Mouse (Mus musculus) forelimb bud, embryonic 11.5 days (tissue): ENCODE measurements at regions not wholly inside any gene's neighbourhood (a gene's known extent, or its start where the extent isn't known, plus 50 kb on each side); places are given as distances from the start of the nearest gene placed in this dataset.

ENCODE experiments used
- DNase-seq: peaks from one replicate; pipeline ENCODE4 v3.0.0-alpha.2; 2012; ENCODE audit warnings: low read depth, low spot score

DNA sequence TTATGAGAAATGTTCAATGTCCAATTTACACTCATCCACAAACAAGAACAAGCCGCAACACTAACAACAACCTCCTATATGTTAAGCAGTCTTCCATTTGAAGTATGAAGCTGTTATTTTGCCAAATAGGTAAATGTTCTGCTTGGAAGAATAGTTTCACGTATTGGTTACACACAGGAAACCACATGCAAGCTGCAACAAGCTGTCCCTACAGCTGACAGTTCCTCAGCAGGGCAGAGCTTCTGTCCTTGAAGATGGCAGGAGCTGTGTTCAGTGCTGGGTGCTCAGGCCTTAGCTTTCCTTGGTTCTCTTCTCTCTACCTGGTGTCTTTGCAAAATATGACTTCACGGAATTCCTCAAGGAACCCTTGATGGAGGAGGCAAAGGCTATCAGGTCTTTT is 294.1 kb upstream of the Rnaseh2b start:
- no peak for DNase-seq

DNA sequence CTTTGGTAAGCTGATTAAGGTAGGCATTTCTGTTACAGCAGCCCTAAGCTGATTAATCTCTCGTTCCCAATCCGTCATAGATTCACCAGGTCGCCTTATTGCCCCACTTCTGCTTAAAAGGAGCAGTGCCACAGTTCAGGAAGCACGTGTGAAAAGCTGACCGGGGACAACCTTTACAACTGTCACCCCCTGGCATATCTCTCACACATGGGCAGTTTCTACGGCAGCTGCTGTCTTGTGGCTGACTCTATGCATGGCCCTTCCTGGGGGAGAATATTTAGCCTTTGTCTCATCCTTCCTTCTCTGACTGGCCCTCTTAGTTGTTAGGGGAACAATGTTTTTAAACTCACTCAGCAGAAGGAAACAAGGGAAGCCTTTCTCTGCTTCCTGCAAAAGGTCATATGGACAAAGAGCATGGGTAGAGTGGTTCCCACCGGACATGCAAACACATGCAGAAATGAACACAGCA is 290.9 kb upstream of the Rnaseh2b start:
- no peak for DNase-seq

DNA sequence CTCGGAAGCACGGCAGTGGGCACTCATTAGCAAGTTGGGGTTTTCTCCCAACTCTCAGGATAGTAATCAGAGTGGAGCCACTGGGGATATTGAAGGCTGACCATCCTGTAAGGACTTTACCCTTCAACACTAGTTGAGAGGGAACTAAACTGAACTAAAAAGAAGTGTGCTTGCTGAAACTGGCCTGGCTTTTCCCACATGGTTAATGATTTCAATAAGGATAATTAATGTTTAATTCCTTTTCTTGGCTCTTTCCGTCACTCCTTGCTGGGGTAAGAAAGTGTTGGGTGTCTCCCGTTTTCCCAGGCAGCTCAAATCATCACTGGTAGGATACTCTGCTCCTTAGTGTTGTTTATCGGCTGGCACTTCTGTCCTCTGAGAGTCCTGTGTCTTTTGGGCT is 290.3 kb upstream of the Rnaseh2b start:
- no peak for DNase-seq

DNA sequence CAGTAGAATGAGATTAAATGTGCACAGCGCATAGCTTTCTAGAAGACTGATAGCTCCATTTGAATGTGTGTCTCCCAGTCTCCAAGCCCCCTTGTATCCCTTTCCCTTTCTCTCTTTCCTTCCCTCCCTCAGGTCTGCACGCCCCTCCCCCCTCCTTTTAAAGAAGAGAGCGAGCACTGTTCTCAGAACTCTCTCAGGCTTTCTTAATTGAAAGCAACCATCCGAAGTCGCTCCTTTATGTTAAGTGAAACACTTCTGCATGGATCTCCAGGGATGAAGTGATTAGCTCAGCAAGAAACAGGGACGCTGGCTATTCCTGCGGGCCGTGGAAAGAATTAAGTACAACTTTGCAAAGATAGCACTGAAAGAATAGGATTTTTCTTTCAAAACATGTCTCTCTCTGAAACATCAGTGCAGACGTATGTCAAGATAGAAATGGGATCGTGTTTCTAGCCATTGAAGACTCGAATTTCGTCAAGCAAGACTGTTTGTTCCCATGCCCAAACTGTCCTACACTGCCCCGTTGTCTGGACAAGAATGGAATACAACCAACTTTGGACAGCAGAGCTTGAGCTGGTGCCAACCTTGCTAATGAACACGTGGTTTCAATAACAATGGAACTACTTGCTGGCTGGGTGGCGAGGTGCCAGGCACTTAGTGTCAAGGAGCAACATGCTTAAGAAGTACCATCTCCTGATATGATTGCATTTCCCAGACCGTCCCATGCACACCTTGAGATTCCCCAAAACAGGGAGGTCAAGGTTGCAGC is 289.2 kb upstream of the Rnaseh2b start:
- DNase-seq: no peak

DNA sequence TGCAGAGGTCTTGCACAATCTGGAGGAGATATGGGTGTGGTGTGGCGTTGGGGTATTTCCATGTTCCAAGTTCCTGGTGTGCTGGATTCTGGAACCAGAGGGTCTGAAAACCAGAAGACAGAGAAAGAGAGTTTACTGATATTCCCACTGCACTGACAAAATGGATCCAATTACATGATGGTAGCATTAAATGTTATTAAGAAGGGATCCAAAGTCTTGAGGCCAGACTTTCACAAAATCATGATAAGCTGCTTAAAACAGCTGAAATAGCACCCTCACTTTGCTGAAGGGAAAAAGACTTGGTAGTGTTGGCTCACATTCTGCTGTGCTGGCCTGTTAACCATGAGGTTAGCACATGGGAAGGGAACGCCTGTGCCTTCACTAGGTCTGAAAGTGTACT is 288.6 kb upstream of the Rnaseh2b start:
- no peak for DNase-seq

DNA sequence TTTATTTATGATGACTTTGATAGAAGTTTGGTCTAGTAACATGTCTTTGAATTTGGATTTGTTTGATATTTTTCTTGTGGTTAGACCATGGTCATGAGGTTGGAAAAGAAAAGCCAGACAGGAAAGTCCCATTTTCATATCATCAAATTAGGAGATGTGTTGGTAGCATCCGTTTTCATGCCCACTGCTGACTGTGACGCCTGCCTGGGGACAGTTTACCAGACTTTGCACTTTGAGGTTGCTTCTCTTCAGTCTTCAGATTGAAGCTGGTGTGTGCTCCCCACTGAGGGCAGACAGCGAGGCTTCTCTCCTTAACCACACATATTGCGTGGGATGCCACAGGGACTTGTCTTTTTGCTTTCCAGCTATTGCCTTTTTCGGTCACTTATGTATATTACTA is 283.7 kb upstream of the Rnaseh2b start:
- no peak for DNase-seq

DNA sequence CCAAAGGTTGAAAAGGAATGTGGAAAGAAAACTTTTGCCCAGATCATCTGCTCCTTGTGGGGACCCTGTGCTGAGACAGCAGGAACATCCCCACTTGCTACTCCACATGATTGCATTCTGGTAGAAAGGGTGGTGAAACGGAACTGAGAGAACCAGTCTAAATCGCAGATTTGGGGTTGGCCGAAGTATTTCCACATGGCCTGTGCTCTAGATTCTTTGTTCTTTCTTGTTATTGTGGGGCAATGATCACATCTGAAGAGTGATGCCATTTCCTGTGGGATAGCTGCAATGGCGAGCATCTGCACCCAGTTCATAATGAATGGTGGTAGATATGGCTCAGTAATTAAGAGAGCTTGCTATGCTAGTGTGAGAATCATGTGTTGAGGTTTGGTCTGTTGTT is 273.6 kb upstream of the Rnaseh2b start:
- DNase-seq: no peak

DNA sequence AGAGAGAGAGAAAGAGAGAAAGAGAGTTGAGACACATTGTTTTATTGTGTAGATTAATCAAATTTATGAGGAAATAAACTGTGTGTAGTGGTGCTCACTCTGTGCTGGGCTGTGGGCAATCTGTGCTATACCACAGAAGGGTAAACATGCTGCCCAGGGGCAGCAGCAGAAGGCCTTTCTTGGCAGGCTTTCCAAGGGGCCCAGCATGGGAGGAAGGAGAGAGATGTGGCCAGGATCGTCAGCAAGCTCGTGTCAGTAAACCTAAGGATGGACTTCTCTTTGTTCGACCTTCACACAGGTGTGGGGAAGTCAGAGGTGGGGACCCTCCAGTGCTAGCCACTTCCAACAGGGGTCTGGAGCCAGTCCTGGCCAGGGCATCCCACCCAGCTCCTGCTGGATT is 271.4 kb upstream of the Rnaseh2b start:
- no peak for DNase-seq

DNA sequence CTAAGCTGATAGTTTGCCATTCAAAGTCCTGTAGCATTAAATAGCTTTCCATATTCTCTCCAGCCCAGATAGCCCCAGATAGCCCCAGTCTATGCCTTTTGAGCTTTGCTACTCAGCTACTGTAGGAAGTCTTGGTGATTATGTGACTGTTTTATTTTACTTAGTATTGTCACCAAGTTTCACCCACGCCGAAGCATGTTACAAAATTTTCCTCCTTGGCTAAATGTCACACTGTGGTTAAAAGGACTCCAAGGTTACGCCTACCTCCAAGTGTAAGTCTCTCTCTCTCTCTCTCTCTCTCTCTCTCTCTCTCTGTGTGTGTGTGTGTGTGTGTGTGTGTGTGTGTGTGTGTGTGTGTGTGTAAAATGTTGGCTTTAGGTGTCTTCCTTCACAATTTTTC is 270.2 kb upstream of the Rnaseh2b start:
- no peak for DNase-seq

DNA sequence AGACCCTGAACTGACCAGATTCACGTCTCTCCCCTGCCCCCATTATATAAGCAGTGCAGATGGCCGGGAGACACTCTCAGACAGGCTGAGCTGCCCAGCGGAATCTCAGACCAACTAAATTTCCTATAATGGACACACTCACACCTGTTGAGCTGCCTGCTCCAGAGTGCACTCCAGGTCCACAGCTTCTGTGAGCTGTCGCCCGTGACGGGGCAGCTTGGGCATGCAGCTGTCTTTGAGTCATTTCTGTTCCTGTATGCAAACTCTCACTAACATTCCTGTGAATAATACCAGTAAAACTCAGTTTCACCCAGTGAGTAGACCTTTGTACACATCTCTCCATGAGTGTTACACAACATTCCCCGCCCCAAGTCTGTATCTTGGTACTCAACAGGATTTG is 269.4 kb upstream of the Rnaseh2b start:
- no peak for DNase-seq

DNA sequence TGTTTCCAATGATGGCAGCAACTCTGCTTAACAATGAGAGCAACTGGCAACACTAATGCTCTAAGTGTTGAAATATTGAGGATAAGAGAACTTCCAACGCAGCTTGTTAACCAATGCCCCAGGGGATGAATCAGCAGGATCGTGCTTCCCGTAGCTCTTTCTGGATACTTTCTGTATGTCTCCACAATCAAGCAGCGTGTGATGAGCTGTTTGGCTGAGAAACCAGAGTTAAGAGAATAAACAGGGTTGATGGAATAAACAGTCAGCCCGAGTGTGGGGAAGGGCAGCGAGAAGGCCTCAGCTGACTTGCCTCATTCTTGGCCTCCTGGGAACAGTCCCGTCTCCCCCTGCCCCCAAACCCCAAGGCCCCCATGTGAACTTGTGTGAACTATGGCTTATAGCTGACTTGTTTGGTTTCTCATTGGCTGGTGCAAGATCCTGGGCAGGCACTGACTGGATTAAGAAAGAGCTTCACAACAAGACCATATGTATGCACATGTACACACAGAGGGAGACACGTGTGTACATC is 264.6 kb upstream of the Rnaseh2b start:
- no peak for DNase-seq

DNA sequence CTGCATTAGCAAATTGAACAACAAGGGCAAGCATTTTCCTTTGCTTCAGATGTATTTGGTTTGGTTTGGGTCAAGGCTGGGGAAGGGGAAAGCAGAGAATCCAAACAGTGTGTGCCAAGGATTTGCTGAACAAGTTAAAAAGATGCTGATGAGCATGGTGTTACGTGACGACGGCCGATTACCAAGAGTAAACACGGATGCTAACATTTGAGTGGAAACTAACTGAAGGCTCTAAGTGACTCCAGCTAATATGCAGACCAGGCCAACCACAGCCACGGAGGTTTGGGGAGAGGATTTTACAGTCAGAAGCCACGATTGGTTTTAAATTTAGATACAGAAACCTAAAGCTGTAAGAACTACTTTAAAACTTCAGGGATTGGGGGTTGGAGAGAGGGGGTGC is 262.3 kb upstream of the Rnaseh2b start:
- no peak for DNase-seq

DNA sequence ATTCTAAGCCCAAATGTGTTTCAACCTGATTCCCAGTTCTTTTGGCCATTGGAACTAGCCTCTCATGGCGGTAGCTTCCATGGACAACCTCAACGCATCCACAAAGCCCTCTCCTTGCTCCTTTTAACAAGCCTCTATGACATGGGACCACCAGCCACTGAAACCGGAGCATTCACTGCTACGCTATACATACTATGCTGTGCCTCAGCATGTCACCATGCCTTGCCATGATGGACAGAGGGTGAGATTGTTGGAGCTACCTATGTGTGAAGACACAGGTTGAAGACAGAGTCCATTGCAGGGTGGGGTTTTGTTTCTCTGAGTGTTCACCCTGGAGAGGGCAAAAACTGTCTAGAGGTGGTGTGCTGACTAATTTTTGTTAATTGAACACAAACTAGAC is 258.7 kb upstream of the Rnaseh2b start:
- no peak for DNase-seq

DNA sequence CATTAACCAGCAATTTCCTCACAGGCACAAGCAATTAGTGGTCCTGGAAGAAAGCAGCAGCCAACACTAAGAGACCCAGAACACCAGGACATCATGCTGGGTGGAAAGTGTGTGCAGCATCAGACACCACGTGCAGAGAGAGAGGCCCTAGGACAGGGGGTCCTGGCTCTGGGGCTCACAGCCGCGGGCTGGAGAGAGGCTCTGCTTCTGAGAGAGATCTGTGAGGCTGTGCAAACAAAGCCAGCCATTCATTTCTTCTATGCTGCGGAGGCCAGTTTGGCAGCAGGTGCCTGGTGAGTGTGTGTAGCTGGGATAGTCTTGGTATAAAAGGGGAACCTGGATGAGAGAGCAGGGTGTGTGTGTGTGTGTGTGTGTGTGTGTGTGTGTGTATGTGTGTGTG is 257.7 kb upstream of the Rnaseh2b start:
- peak; percentile 47 for DNase-seq

DNA sequence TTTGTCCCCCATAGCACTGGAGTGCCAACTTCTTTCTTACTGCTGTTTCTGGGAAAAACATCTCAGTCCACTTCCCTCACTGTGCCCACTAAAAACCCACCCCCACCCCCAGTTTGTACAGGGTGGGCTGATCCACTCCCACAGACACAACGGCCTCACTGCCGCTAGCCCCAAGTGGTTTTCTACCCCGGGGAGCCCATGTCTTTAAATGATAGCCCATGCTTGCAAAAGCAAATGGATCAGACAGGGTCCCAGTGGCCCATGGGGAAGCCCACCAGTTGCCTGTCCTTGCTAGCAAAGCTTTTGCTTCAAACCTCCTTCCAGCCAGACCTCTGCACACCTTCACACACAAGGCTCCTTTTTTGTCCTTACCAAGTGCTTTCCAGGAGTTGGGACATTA is 257.0 kb upstream of the Rnaseh2b start:
- DNase-seq: no peak

DNA sequence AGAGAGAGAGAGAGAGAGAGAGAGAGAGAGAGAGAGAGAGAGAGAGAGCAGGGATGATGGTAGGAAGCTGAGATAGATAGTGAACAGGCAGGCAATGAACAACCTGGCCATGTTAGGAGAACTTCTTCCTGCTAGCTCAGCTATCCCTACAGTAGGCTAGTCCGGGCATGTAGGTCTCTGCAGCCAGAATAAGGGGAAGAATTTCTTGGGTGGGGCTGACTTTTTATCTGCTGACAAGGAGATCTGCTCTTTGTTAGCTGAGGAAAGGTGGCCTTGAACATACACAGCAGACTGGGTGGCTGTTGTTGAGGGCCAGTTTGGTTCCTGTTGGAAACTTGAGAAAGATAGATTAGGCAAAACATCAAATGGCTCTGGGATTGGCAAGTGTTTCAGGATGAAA is 254.9 kb upstream of the Rnaseh2b start:
- DNase-seq: no peak

DNA sequence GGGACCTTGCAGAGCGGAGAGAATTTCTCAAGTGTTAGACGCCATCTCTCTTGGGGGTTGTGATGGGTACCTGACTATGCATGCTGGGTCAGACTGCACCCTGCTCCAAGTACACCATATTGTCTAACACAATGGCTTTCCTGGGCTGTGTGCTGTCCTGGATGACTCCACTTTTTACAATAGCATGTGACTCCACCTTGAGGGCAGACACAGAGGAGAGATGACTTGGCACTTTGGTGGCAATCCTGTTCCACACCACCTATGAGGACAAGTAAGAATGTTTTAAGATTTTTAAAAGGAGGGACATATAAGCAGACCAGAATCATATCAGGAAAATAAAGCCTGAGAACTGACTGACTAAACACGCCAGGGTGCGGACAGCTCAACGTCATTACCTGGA is 254.5 kb upstream of the Rnaseh2b start:
- no peak for DNase-seq

DNA sequence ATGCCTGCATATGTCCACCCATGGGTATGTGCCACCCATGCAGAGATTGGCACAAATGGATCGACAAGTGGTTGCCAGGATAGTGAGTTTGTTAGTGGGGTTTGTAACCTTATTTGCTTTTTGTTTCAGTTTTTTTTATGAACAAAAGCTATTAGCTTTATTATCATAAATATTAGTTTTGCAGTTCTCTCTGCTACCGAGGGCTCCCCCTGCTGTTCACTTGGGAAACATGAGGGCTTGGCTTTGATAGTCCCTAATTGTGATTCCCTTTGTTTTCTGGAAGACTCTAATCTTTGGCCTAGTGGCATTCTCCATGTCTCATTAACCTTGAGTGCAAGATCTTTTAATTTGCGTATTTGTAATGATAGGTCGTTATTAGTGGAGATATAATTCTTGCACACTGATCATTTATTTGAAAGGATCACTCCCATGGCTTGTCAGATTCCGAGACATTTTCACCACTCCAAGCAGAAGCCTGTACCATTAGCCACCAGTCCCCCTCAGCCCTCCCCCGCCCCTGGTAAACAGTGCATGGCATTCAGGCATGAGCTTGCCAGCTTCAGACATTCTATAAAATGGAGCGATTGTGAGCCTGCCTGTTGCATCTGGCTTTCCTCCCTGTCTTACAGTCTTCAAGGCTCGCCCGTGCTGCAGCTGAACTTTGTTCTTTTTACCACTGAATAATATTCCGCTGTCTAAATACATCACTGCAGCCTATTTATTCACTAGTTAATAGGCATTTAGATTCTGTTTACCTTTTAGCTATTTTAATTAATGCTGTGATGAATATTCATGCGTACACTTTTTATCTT is 249.9 kb upstream of the Rnaseh2b start:
- no peak for DNase-seq

DNA sequence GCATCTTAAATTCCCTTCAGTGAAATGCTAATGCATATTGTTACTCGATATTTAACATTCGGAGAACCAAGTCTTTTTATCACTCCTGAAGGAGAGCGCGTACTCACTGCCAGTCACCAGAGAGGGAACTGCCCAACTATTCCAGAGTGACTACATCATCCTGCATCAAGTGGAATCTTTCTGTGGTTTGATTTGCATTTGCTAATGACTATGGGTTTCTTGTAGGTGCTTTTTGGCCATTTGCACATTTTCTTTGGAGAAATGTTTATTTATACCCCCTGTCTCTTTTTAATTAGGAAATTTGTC is 249.3 kb upstream of the Rnaseh2b start:
- no peak for DNase-seq

DNA sequence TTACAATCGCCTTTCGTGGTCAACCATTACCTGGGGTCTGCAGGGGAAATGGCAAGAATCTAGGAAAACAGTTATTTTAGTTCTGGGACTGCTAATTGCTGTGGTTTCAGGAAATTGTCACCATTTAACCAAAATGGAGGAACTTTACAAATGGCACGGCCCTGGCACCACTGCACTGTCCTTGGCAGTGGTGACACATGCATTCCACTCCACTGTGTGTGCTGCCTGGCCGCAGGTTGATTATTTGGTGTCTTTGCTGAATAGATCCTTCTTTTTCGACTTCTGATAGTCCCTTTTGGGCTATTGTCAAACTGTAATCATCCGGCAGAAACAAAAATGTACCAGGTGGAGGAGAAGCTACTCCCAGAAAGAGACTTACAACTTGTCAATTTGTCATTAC is 241.4 kb upstream of the Rnaseh2b start:
- DNase-seq: no peak

DNA sequence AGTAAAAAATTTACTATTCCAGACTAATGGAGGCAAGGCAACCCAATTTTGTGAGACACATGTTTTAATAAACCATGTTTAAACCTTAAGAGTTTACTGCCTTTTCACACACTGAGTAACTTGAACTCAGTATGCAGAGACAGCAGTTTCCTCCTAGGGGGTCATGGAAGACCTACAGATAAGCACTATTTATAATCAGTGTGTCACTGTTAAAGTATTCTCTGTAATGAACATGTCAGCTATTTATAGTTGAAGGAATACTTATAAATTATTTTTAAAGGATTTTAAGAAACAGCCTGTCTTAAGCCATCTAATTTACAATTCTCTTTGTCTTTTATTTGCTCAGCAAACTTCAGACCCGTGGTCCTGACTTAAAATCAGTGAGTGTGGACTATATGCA is 240.5 kb upstream of the Rnaseh2b start:
- DNase-seq: no peak

DNA sequence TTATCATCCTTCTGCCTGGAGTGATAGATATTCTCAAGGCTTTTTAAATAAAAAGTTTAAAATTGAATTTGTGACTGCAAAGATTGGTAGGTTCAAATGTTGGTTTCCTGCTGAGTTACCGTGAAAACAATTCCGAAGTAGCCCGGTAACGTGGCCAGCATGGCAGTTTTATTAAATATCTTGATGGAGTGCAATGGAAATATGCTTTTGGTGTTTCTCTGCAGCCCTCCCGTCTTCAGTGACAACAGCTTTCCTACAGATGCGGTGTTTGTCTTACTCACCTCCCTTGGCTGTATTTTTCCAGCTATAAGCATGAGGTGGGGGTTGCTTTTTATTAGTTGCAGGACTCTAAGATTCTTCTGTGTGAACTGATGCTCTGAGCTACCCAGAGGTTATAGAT is 239.4 kb upstream of the Rnaseh2b start:
- DNase-seq: no peak

DNA sequence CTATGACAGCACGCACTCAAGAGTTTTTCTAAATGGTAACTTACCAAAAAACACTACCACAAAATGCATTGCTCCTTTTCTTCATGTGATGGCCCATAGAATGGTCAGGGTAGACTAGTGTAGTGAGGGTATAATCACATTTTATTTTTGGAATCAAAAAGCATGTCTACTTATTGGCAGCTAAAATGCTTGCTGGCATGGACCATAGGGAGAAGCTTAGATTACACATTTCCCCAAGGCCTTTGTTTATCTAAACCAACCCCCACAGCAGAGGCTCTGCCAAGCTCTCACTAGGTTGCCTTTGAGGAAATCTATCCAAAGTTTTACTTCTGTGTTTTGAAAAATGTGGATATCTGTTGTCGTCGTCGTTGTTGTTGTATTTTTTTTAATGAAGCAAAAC is 235.3 kb upstream of the Rnaseh2b start:
- no peak for DNase-seq
